Comparison of ENCODE assay signal across 8 mouse cellular contexts in genomic region chr5:139483171-139483848, GRCm38 (mm10). TPM values are rescaled to one million over a fixed set of nuclear protein-coding genes. Genes with fewer than 3 reads are reported as not detected.
DNase-seq lines count a peak whose midpoint lies in the region; ATAC-seq and TF ChIP-seq lines count a peak whose summit lies in the region.

No protein-coding gene starts in this region.

- no peak for TF ChIP-seq POLR2A in bone marrow, adult 2 months (IDR thresholded peaks at IDR 0.05; ENCODE audit: borderline replicate concordance, control insufficient read depth, low read depth, low read length)

- 50% methylated on average over 14 of the region's 14 CpGs for WGBS in heart, embryonic 15.5 days
- 36% methylated on average over 14 of the region's 14 CpGs for WGBS in bone marrow, adult 2 months
- 62% methylated on average over 14 of the region's 14 CpGs for WGBS in intestine, embryonic 14.5 days
- 65% methylated on average over 14 of the region's 14 CpGs for WGBS in midbrain, embryonic 14.5 days

- peak overlapping the region; percentile 79 for H3K4me2 ChIP-seq in heart, embryonic 15.5 days
- H3K4me2 ChIP-seq in intestine, embryonic 14.5 days (ENCODE audit: low read length): peak overlapping the region; percentile 63
- H3K4me2 ChIP-seq in midbrain, embryonic 14.5 days (ENCODE audit: low read length): peak overlapping the region; percentile 87

- ATAC-seq in heart, embryonic 15.5 days (replicated peaks; ENCODE audit: insufficient number of reproducible peaks, insufficient read depth, low FRiP score, low read depth): no peak
- ATAC-seq in intestine, embryonic 14.5 days (replicated peaks; ENCODE audit: low FRiP score, low TSS enrichment, low read depth): no peak
- no peak for ATAC-seq in midbrain, embryonic 14.5 days (ENCODE audit: low FRiP score, low TSS enrichment)
- no peak for ATAC-seq in frontal cortex, adult (ENCODE audit: low TSS enrichment)

- peak overlapping the region; percentile 89 for H3K4me3 ChIP-seq in heart, embryonic 15.5 days
- peak overlapping the region; percentile 94 for H3K4me3 ChIP-seq in bone marrow, adult 2 months (replicated peaks; ENCODE audit: control insufficient read depth, low read depth, low read length)
- peak overlapping the region; percentile 97 for H3K4me3 ChIP-seq in intestine, embryonic 14.5 days (ENCODE audit: low read depth, low read length)
- H3K4me3 ChIP-seq in midbrain, embryonic 14.5 days (replicated peaks; ENCODE audit: low read depth, low read length): peak overlapping the region; percentile 90

- DNase-seq in heart, postnatal 4 days: no peak
- no peak for DNase-seq in intestine, embryonic 14.5 days (ENCODE audit: low spot score)
- DNase-seq in midbrain, embryonic 14.5 days: no peak
- DNase-seq in left cerebral cortex, postnatal 14 days (ENCODE audit: low spot score in 2 of 2): no peak
- no peak for DNase-seq in embryo, embryonic 10 days (ENCODE audit: low spot score)

- H3K4me1 ChIP-seq in heart, embryonic 15.5 days (replicated peaks): peaks cover 14% of the 10 kb centered on the region
- peaks cover 4% of the 10 kb centered on the region; the same call in 1 of the 2 replicates for H3K4me1 ChIP-seq in bone marrow, adult 2 months (ENCODE audit: control insufficient read depth, insufficient read depth, low read length)
- peaks cover 9% of the 10 kb centered on the region for H3K4me1 ChIP-seq in intestine, embryonic 14.5 days (replicated peaks; ENCODE audit: control insufficient read depth, insufficient read depth, low read length)
- H3K4me1 ChIP-seq in midbrain, embryonic 14.5 days (ENCODE audit: control insufficient read depth, insufficient read depth, low read length): peaks cover 10% of the 10 kb centered on the region

- H3K9me3 ChIP-seq in heart, embryonic 15.5 days (replicated peaks): no peaks in the 10 kb centered on the region
- H3K9me3 ChIP-seq in intestine, embryonic 14.5 days (ENCODE audit: control insufficient read depth, low read length): no peaks in the 10 kb centered on the region
- no peaks in the 10 kb centered on the region; the same call in 1 of the 2 replicates for H3K9me3 ChIP-seq in midbrain, embryonic 14.5 days (ENCODE audit: control insufficient read depth, low read length)

- peak overlapping the region; percentile 87 for H3K9ac ChIP-seq in heart, embryonic 15.5 days
- peak overlapping the region; percentile 80 for H3K9ac ChIP-seq in intestine, embryonic 14.5 days (ENCODE audit: low read length)
- H3K9ac ChIP-seq in midbrain, embryonic 14.5 days (replicated peaks; ENCODE audit: low read length): peak overlapping the region; percentile 75; the same call in 1 of the 2 replicates

- H3K27ac ChIP-seq in heart, embryonic 15.5 days: no peak overlapping the region
- peak overlapping the region; percentile 52; the same call in 1 of the 2 replicates for H3K27ac ChIP-seq in bone marrow, adult 2 months (ENCODE audit: control insufficient read depth, insufficient read depth, low read depth, low read length, poor library complexity)
- no peak overlapping the region for H3K27ac ChIP-seq in intestine, embryonic 14.5 days (ENCODE audit: low read depth)
- no peak overlapping the region for H3K27ac ChIP-seq in midbrain, embryonic 14.5 days (replicated peaks; ENCODE audit: low read depth, low read length)

- intact Hi-C loops in left cerebral cortex, postnatal 14 days (cut with DNase I): no loop called here

- no peak for TF ChIP-seq CTCF in bone marrow, adult 2 months (IDR thresholded peaks at IDR 0.05; ENCODE audit: control insufficient read depth, insufficient read depth, low read length)

- peaks cover 38% of the 10 kb centered on the region for H3K36me3 ChIP-seq in heart, embryonic 15.5 days
- peaks cover 41% of the 10 kb centered on the region for H3K36me3 ChIP-seq in intestine, embryonic 14.5 days (ENCODE audit: control insufficient read depth, insufficient read depth, low read length)
- H3K36me3 ChIP-seq in midbrain, embryonic 14.5 days (ENCODE audit: control insufficient read depth, insufficient read depth, low read length): peaks cover 40% of the 10 kb centered on the region

- no peaks in the 10 kb centered on the region for H3K27me3 ChIP-seq in heart, embryonic 15.5 days
- no peaks in the 10 kb centered on the region for H3K27me3 ChIP-seq in intestine, embryonic 14.5 days (replicated peaks; ENCODE audit: control insufficient read depth, insufficient read depth, low read length)
- no peaks in the 10 kb centered on the region for H3K27me3 ChIP-seq in midbrain, embryonic 14.5 days (ENCODE audit: control insufficient read depth, insufficient read depth, low read length)

RNA-seq across cellular contexts. Expression of gene Zfand2a, which starts 1.0 kb away (rescaled TPM):
- 7.2 and 9.8 TPM in 2 replicates for polyA plus RNA-seq in heart, embryonic 15.5 days (2015; fragmentation: Nextera tagmentation; extraction: Ambion mirVana)
- total RNA-seq in heart, postnatal 4 days (2021): 10 to 100 TPM; 20.6 to 21.5 TPM
- 4.1 and 6.9 TPM in 2 replicates for polyA plus RNA-seq in bone marrow, adult 2 months (2011; ENCODE audit: insufficient read depth, insufficient read length, low replicate concordance, missing spikeins)
- polyA plus RNA-seq in intestine, embryonic 14.5 days (2014; fragmentation: Nextera tagmentation; extraction: Ambion mirVana): 5.7 and 9.4 TPM in 2 replicates
- 14.0 and 14.1 TPM in 2 replicates for polyA plus RNA-seq in midbrain, embryonic 14.5 days (2014; fragmentation: Nextera tagmentation; extraction: Ambion mirVana)
- total RNA-seq in left cerebral cortex, postnatal 14 days (2021): 10 to 100 TPM; 83.3 to 95.8 TPM

RNA-seq across cellular contexts. Expression of gene 3110082I17Rik, which starts 23.0 kb away (rescaled TPM):
- 15.5 and 19.5 TPM in 2 replicates for polyA plus RNA-seq in heart, embryonic 15.5 days (2015; fragmentation: Nextera tagmentation; extraction: Ambion mirVana)
- total RNA-seq in heart, postnatal 4 days (2021): 10 to 100 TPM; 10.8 to 10.9 TPM
- polyA plus RNA-seq in bone marrow, adult 2 months (2011; ENCODE audit: insufficient read depth, insufficient read length, low replicate concordance, missing spikeins): 11.8 and 12.8 TPM in 2 replicates
- 44.4 and 49.0 TPM in 2 replicates for polyA plus RNA-seq in intestine, embryonic 14.5 days (2014; fragmentation: Nextera tagmentation; extraction: Ambion mirVana)
- polyA plus RNA-seq in midbrain, embryonic 14.5 days (2014; fragmentation: Nextera tagmentation; extraction: Ambion mirVana): 10.8 and 12.8 TPM in 2 replicates
- total RNA-seq in left cerebral cortex, postnatal 14 days (2021): 10 to 100 TPM; 16.6 to 17.6 TPM

RNA-seq across cellular contexts. Expression of gene Uncx, which starts 60.0 kb away (rescaled TPM):
- polyA plus RNA-seq in heart, embryonic 15.5 days (2015; fragmentation: Nextera tagmentation; extraction: Ambion mirVana): not detected in 2 replicates
- not detected for total RNA-seq in heart, postnatal 4 days (2021)
- polyA plus RNA-seq in bone marrow, adult 2 months (2011; ENCODE audit: insufficient read depth, insufficient read length, low replicate concordance, missing spikeins): not detected in 2 replicates
- not detected in 2 replicates for polyA plus RNA-seq in intestine, embryonic 14.5 days (2014; fragmentation: Nextera tagmentation; extraction: Ambion mirVana)
- 39.6 and 44.0 TPM in 2 replicates for polyA plus RNA-seq in midbrain, embryonic 14.5 days (2014; fragmentation: Nextera tagmentation; extraction: Ambion mirVana)
- under 1 TPM in 1 of 2 experiments, not detected in 1; 0.48 TPM for total RNA-seq in left cerebral cortex, postnatal 14 days (2021)

Comparison
In these comparisons a context has a peak if more than half of its experiments do, and no peak if none do; other contexts are left out.
1. RNA of gene Uncx, which starts 60.0 kb away (polyA plus RNA-seq): 39.6 to 44.0 TPM in midbrain, embryonic 14.5 days; not detected in intestine, embryonic 14.5 days, not detected in heart, embryonic 15.5 days and not detected in bone marrow, adult 2 months; every median in the first group is over 10 times any median in the second.
2. Peak in every context shown above with its lines, with median percentiles within 50 percentile points of each other: H3K4me2 ChIP-seq, H3K4me3 ChIP-seq and H3K9ac ChIP-seq.